In genomic region chr5:18087919-18088445, GRCm38 (mm10) we compare ENCODE assay signal across 7 mouse cellular contexts.
DNase-seq lines count a peak whose midpoint lies in the region; ATAC-seq and TF ChIP-seq lines count a peak whose summit lies in the region.

No protein-coding gene starts in this region.

- no peaks in the 10 kb centered on the region for H3K36me3 ChIP-seq in forebrain, embryonic 15.5 days
- no peaks in the 10 kb centered on the region for H3K36me3 ChIP-seq in midbrain, embryonic 11.5 days (ENCODE audit: control insufficient read depth, insufficient read depth, low read length)
- no peaks in the 10 kb centered on the region for H3K36me3 ChIP-seq in stomach, postnatal 0 days (ENCODE audit: control insufficient read depth, insufficient read depth, low read length)

- no peak for TF ChIP-seq EP300 in stomach, postnatal 0 days (optimal IDR thresholded peaks at IDR 0.05)

- H3K9ac ChIP-seq in forebrain, embryonic 15.5 days (replicated peaks): no peak overlapping the region
- no peak overlapping the region for H3K9ac ChIP-seq in midbrain, embryonic 11.5 days (ENCODE audit: low read length)
- no peak overlapping the region for H3K9ac ChIP-seq in stomach, postnatal 0 days (ENCODE audit: low read length)

- WGBS in forebrain, embryonic 15.5 days: 29% methylated on average over 8 of the region's 8 CpGs
- 45% methylated on average over 8 of the region's 8 CpGs for WGBS in midbrain, embryonic 11.5 days
- 30% methylated on average over 8 of the region's 8 CpGs for WGBS in stomach, postnatal 0 days

- H3K27me3 ChIP-seq in forebrain, embryonic 15.5 days: no peaks in the 10 kb centered on the region
- H3K27me3 ChIP-seq in midbrain, embryonic 11.5 days (ENCODE audit: control insufficient read depth, insufficient read depth, low read length): no peaks in the 10 kb centered on the region
- no peaks in the 10 kb centered on the region for H3K27me3 ChIP-seq in stomach, postnatal 0 days (ENCODE audit: control insufficient read depth, insufficient read depth, low read length)

- no peaks in the 10 kb centered on the region for H3K9me3 ChIP-seq in forebrain, embryonic 15.5 days
- no peaks in the 10 kb centered on the region for H3K9me3 ChIP-seq in midbrain, embryonic 11.5 days (ENCODE audit: control insufficient read depth, low read length)
- H3K9me3 ChIP-seq in stomach, postnatal 0 days (ENCODE audit: control insufficient read depth, low read length): no peaks in the 10 kb centered on the region

- H3K4me2 ChIP-seq in forebrain, embryonic 15.5 days (replicated peaks): no peak overlapping the region
- no peak overlapping the region for H3K4me2 ChIP-seq in midbrain, embryonic 11.5 days
- H3K4me2 ChIP-seq in stomach, postnatal 0 days (replicated peaks; ENCODE audit: low read depth): no peak overlapping the region

- ATAC-seq in forebrain, embryonic 15.5 days (replicated peaks): peak; percentile 96
- peak; percentile 86 for ATAC-seq in midbrain, embryonic 11.5 days (ENCODE audit: low FRiP score)
- peak; percentile 74 for ATAC-seq in stomach, postnatal 0 days (ENCODE audit: low FRiP score, low TSS enrichment)

- H3K27ac ChIP-seq in forebrain, embryonic 15.5 days (replicated peaks): peak overlapping the region; percentile 50
- no peak overlapping the region for H3K27ac ChIP-seq in midbrain, embryonic 11.5 days (ENCODE audit: low read depth, low read length)
- no peak overlapping the region for H3K27ac ChIP-seq in stomach, postnatal 0 days (replicated peaks)

- H3K4me3 ChIP-seq in forebrain, embryonic 15.5 days: no peak overlapping the region
- H3K4me3 ChIP-seq in midbrain, embryonic 11.5 days (ENCODE audit: low read depth, low read length): no peak overlapping the region
- no peak overlapping the region for H3K4me3 ChIP-seq in stomach, postnatal 0 days (ENCODE audit: low read depth, low read length)

- DNase-seq in WW6 (ENCODE audit: low read depth, low spot score): peak; percentile 48
- DNase-seq in c-Kit-positive CD71-positive TER-119-positive erythroid progenitor cells, embryonic 14.5 days (ENCODE audit: low spot score): peak; percentile 16
- peak; percentile 76 for DNase-seq in hindlimb bud, embryonic 11.5 days (ENCODE audit: extremely low spot score, low read depth, low spot score)
- peak; percentile 22 to 25 for DNase-seq in left cerebral cortex, adult 18-20 months (ENCODE audit: low spot score in 2 of 2)
- DNase-seq in midbrain, embryonic 11.5 days (ENCODE audit: low spot score, missing footprints): peak; percentile 96
- DNase-seq in stomach, postnatal 0 days (ENCODE audit: low spot score): peak; percentile 57

- peaks cover 8% of the 10 kb centered on the region; the same call in 1 of the 2 replicates for H3K4me1 ChIP-seq in forebrain, embryonic 15.5 days
- H3K4me1 ChIP-seq in midbrain, embryonic 11.5 days (ENCODE audit: control insufficient read depth, insufficient read depth, low read length): no peaks in the 10 kb centered on the region
- H3K4me1 ChIP-seq in stomach, postnatal 0 days (replicated peaks; ENCODE audit: control insufficient read depth, insufficient read depth): no peaks in the 10 kb centered on the region

- TF ChIP-seq CTCF in stomach, postnatal 0 days (IDR thresholded peaks at IDR 0.05; ENCODE audit: low read depth): peak; percentile 76

Comparison
In these comparisons a context has a peak if more than half of its experiments do, and no peak if none do; other contexts are left out.
1. DNase-seq: peak in every context shown above with its lines; median percentile 96 in midbrain, embryonic 11.5 days; 76 in hindlimb bud, embryonic 11.5 days; 57 in stomach, postnatal 0 days; 48 in WW6; 24 in left cerebral cortex, adult 18-20 months; 16 in c-Kit-positive CD71-positive TER-119-positive erythroid progenitor cells, embryonic 14.5 days.